Mouse (Mus musculus): ENCODE results near the gene Dcaf1.
A peak's percentile ranks its signal among the peaks of the same experiment; 100 is the strongest.

Dcaf1 gene

DNA sequence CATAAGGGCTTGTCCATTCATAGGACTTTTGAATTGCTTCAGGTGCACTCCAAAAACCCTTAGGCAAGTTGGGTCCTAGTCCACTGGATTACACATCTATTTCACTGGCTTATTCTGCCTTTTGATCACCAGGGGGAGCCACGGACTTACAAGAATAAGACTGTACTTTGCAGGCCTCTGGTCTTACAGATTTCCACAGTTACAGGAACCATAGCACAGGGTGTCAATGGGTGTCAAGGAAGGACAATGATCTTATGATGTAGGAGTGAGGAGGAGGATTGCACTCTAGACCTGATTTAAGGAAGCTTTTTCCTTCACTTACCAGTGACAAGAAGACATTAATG is 82.1 kb downstream of the Dcaf1 start:
- DNase-seq (ENCODE audit: low read depth in 2 of 2, low spot score in 2 of 2): peak in 1 of 2 experiments; percentile 28

DNA sequence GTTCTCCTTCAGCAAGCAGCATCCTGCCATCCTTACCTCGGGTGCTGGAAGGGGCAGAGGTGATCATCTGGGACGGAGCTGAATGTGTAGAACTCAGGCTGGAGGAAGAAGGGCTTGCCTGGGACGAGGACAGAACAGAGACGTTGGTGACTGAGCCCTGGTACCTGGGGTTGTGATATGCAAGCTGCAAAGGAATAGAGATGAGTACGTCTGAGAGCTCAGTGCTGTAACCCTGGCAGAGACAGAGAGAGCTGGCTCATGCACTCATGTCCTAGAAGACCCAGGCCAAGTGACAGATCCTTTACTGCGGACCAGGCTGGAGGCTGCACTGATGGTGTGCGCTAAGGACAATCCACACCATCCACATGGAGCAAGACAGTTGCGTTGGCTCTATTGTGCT is 84.9 kb downstream of the Dcaf1 start:
- DNase-seq (ENCODE audit: low read depth in 2 of 2, low spot score in 2 of 2): no peak

GRCm38 (mm10) chr9:106908174-106908573 is 86.5 kb downstream of the Dcaf1 start:
- no peak for DNase-seq (ENCODE audit: low read depth in 2 of 2, low spot score in 2 of 2)

DNA sequence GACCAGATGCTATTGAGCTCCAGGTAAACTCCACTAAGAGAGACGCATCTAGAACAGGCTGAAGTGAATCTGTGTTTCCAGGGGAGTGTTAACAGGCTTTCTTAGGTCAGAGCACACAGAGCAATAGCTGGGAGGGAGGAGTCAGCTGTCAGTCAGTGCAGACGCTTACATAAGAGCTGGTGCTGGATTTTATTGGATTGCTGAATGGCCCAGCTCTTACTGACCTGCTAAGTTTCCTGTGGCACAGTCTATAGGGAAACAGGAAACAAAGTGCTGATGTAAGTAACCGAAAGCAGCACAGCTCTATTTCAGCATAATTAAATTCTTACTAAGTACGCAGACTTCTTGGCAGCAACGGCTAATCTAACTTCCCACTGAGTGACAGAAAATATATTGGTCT is 87.0 kb downstream of the Dcaf1 start:
- DNase-seq (ENCODE audit: low read depth in 2 of 2, low spot score in 2 of 2): no peak

DNA sequence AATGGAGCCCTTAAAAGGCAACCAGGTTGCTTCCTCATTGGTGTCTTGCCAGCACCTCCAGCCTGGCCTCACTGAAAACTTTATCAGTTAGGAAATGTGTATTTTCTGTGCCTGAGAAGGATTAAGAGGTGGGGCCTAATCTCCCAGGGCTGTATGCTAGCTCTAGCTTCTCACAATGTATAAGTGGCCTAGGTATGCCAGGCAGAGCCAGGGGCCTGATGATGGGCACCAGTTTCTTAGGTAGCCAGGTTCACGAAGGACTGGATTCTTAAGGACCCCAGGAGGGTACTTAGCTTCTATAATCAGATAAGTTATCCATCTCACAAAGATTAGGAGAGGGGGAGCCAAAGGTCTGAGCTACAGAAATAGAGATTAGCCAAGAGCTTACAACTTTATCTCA is 90.0 kb downstream of the Dcaf1 start:
- DNase-seq (ENCODE audit: low read depth in 2 of 2, low spot score in 2 of 2): no peak

- no peak for DNase-seq (ENCODE audit: low read depth in 2 of 2, low spot score in 2 of 2)
These were observed 92.1 kb downstream of the Dcaf1 start for GRCm38 (mm10) chr9:106913759-106914158.

- DNase-seq (ENCODE audit: low read depth in 2 of 2, low spot score in 2 of 2): no peak
These were observed 93.2 kb downstream of the Dcaf1 start for GRCm38 (mm10) chr9:106914878-106915277.
